Mouse (Mus musculus) embryonic facial prominence, embryonic 12.5 days (tissue): ENCODE data around the gene Gm49380. TPM values are rescaled to one million over a fixed set of nuclear protein-coding genes. Genes with fewer than 3 reads are reported as not detected.

Experiments used
- ATAC-seq: fragments of 200-750 bp; cut with Nextera tagmentation; 2 replicates; pipeline ENCODE4 v1.8.0; 2017; ENCODE audit not compliant: insufficient number of reproducible peaks, insufficient read depth, low FRiP score, low TSS enrichment
- H3K27ac ChIP-seq: fragments of 300-500 bp; sonication (generic); 2 replicates; pipeline ENCODE4 v1.5.1; 2016; ENCODE audit warnings: mild to moderate bottlenecking
- H3K27me3 ChIP-seq: fragments of 300-500 bp; sonication (generic); 2 replicates; pipeline ENCODE4 v1.6.1; 2016; ENCODE audit warnings: mild to moderate bottlenecking, moderate library complexity
- H3K36me3 ChIP-seq: fragments of 300-500 bp; sonication (generic); 2 replicates; pipeline ENCODE4 v1.6.1; 2016; ENCODE audit warnings: mild to moderate bottlenecking
- H3K4me1 ChIP-seq: fragments of 300-500 bp; sonication (generic); 2 replicates; pipeline ENCODE4 v1.6.1; 2016
- H3K4me2 ChIP-seq: fragments of 300-500 bp; sonication (generic); replicated peaks from 2 replicates; pipeline ENCODE4 v1.6.1; 2016; ENCODE audit warnings: mild to moderate bottlenecking, moderate library complexity
- H3K4me3 ChIP-seq: fragments of 300-500 bp; sonication (generic); 2 replicates; pipeline ENCODE4 v1.5.1; 2016; ENCODE audit warnings: mild to moderate bottlenecking
- H3K9ac ChIP-seq: fragments of 300-500 bp; sonication (generic); 2 replicates; pipeline ENCODE4 v1.6.1; 2016; ENCODE audit warnings: mild to moderate bottlenecking, moderate library complexity
- H3K9me3 ChIP-seq: fragments of 300-500 bp; sonication (generic); 2 replicates; pipeline ENCODE4 v1.6.1; 2016; ENCODE audit warnings: mild to moderate bottlenecking, moderate library complexity
- WGBS: fragments of 180-500 bp; shearing (Covaris S2); methylation state at CpG from one replicate; pipeline ENCODE4 v1.1.7; 2016; 5-methylcytosine and 5-hydroxymethylcytosine counted together
- polyA plus RNA-seq: library from polyadenylated mRNA; unstranded; fragments of >200 nt; fragmentation: Nextera tagmentation; extraction: Ambion mirVana; gene quantifications from 2 replicates; pipeline ENCODE4 v1.2.1, GENCODE M21; 2016

The Gm49380 gene
- polyA plus RNA-seq, 1 experiment from 2014 or later: 0.19 TPM

- ATAC-seq: no peak
- peaks cover 25% of the 10 kb centered on the region for H3K4me1 ChIP-seq
- H3K4me2 ChIP-seq: no peak overlapping the region
- peaks cover 31% of the 10 kb centered on the region for H3K27me3 ChIP-seq
- WGBS: 71% methylated on average over 14 of the region's 14 CpGs
- H3K36me3 ChIP-seq: no peaks in the 10 kb centered on the region
- H3K9ac ChIP-seq: no peak overlapping the region
- H3K4me3 ChIP-seq: no peak overlapping the region
- no peaks in the 10 kb centered on the region for H3K9me3 ChIP-seq
- no peak overlapping the region for H3K27ac ChIP-seq
These were observed 65.5 kb downstream of the Gm49380 start for GRCm38 (mm10) chr9:44047571-44048490.

- peaks cover 37% of the 10 kb centered on the region for H3K27me3 ChIP-seq
- H3K27ac ChIP-seq: no peak overlapping the region
- no peak overlapping the region for H3K4me2 ChIP-seq
- H3K4me3 ChIP-seq: no peak overlapping the region
- 56% methylated on average over 6 of the region's 6 CpGs for WGBS
- no peaks in the 10 kb centered on the region for H3K9me3 ChIP-seq
- no peak overlapping the region for H3K9ac ChIP-seq
- no peak for ATAC-seq
- peaks cover 25% of the 10 kb centered on the region for H3K4me1 ChIP-seq
- H3K36me3 ChIP-seq: no peaks in the 10 kb centered on the region
These were observed 66.2 kb downstream of the Gm49380 start for GRCm38 (mm10) chr9:44047071-44047470.

GRCm38 (mm10) chr9:44046426-44046825 is 66.9 kb downstream of the Gm49380 start:
- Histone ChIP-seq H3K9ac (no peak overlapping the region), H3K27me3 (peaks cover 44% of the 10 kb centered on the region), H3K4me3 (no peak overlapping the region), H3K27ac (no peak overlapping the region), H3K4me1 (peaks cover 25% of the 10 kb centered on the region), H3K9me3 (no peaks in the 10 kb centered on the region), H3K4me2 (no peak overlapping the region), H3K36me3 (no peaks in the 10 kb centered on the region)
- ATAC-seq: no peak
- 88% methylated on average over 12 of the region's 12 CpGs for WGBS

GRCm38 (mm10) chr9:44045884-44046272 is 67.4 kb downstream of the Gm49380 start:
- H3K27ac ChIP-seq: no peak overlapping the region
- no peaks in the 10 kb centered on the region for H3K36me3 ChIP-seq
- WGBS: 84% methylated on average over 5 of the region's 5 CpGs
- no peak for ATAC-seq
- H3K27me3 ChIP-seq: peaks cover 47% of the 10 kb centered on the region
- H3K9me3 ChIP-seq: no peaks in the 10 kb centered on the region
- H3K4me2 ChIP-seq: no peak overlapping the region
- no peak overlapping the region for H3K9ac ChIP-seq
- H3K4me1 ChIP-seq: peaks cover 25% of the 10 kb centered on the region
- no peak overlapping the region for H3K4me3 ChIP-seq

- no peaks in the 10 kb centered on the region for H3K9me3 ChIP-seq
- H3K4me1 ChIP-seq: peaks cover 25% of the 10 kb centered on the region
- peaks cover 47% of the 10 kb centered on the region for H3K27me3 ChIP-seq
- no peak overlapping the region for H3K4me2 ChIP-seq
- no peak overlapping the region for H3K4me3 ChIP-seq
- WGBS: 50% methylated on average over 3 of the region's 3 CpGs
- H3K9ac ChIP-seq: no peak overlapping the region
- H3K27ac ChIP-seq: no peak overlapping the region
- ATAC-seq: no peak
- no peaks in the 10 kb centered on the region for H3K36me3 ChIP-seq
These were observed 68.0 kb downstream of the Gm49380 start for GRCm38 (mm10) chr9:44045158-44045883.

- Histone ChIP-seq H3K9ac (no peak overlapping the region), H3K27ac (no peak overlapping the region), H3K4me1 (peaks cover 25% of the 10 kb centered on the region), H3K9me3 (no peaks in the 10 kb centered on the region), H3K4me3 (no peak overlapping the region), H3K4me2 (peak overlapping the region; percentile 55; the same call in 1 of the 2 replicates), H3K27me3 (peaks cover 47% of the 10 kb centered on the region), H3K36me3 (no peaks in the 10 kb centered on the region)
- WGBS: 42% methylated on average over 14 of the region's 14 CpGs
- no peak for ATAC-seq
These were observed 68.7 kb downstream of the Gm49380 start for GRCm38 (mm10) chr9:44044426-44045157.

- H3K36me3 ChIP-seq: no peaks in the 10 kb centered on the region
- peak overlapping the region; percentile 39 for H3K4me3 ChIP-seq
- H3K27ac ChIP-seq: no peak overlapping the region
- H3K9me3 ChIP-seq: no peaks in the 10 kb centered on the region
- WGBS: 2% methylated on average over 22 of the region's 23 CpGs
- peak overlapping the region; percentile 55 for H3K4me2 ChIP-seq
- peaks cover 25% of the 10 kb centered on the region for H3K4me1 ChIP-seq
- peak overlapping the region; percentile 30; the same call in 1 of the 2 replicates for H3K9ac ChIP-seq
- no peak for ATAC-seq
- H3K27me3 ChIP-seq: peaks cover 47% of the 10 kb centered on the region
These were observed 69.4 kb downstream of the Gm49380 start for GRCm38 (mm10) chr9:44043708-44044425.

GRCm38 (mm10) chr9:44042836-44043707 is 70.2 kb downstream of the Gm49380 start, which contains the start of gene Thy1:
Gene Thy1 (plus strand): TSS chr9:44043384.
- WGBS: under 1% methylated on average over 30 of the region's 30 CpGs
- Histone ChIP-seq H3K9ac (peak within 1 kb of the TSS; percentile 30; the same call in 1 of the 2 replicates), H3K9me3 (no peaks in the 10 kb centered on the region), H3K4me1 (peaks cover 22% of the 10 kb centered on the region), H3K27ac (no peak within 1 kb of the TSS), H3K4me3 (peak within 1 kb of the TSS; percentile 39), H3K4me2 (peak within 1 kb of the TSS; percentile 55), H3K27me3 (peaks cover 47% of the 10 kb centered on the region), H3K36me3 (no peaks in the 10 kb centered on the region)
- no peak for ATAC-seq

- H3K27me3 ChIP-seq: peaks cover 47% of the 10 kb centered on the region
- ATAC-seq: no peak
These were observed 71.0 kb downstream of the Gm49380 start for GRCm38 (mm10) chr9:44042396-44042680.

GRCm38 (mm10) chr9:44041511-44042395 is 71.5 kb downstream of the Gm49380 start:
- H3K27ac ChIP-seq: no peak overlapping the region
- peaks cover 11% of the 10 kb centered on the region; the same call in 1 of the 2 replicates for H3K4me1 ChIP-seq
- no peak overlapping the region for H3K9ac ChIP-seq
- H3K9me3 ChIP-seq: no peaks in the 10 kb centered on the region
- WGBS: 67% methylated on average over 7 of the region's 7 CpGs
- peaks cover 47% of the 10 kb centered on the region for H3K27me3 ChIP-seq
- H3K36me3 ChIP-seq: no peaks in the 10 kb centered on the region
- ATAC-seq: no peak
- no peak overlapping the region for H3K4me2 ChIP-seq
- H3K4me3 ChIP-seq: no peak overlapping the region

More at GRCm38 (mm10) chr9:44042396-44042680, 71.0 kb downstream of the Gm49380 start:
- Histone ChIP-seq H3K4me1 (peaks cover 15% of the 10 kb centered on the region), H3K9ac (no peak overlapping the region), H3K4me2 (no peak overlapping the region), H3K9me3 (no peaks in the 10 kb centered on the region), H3K36me3 (no peaks in the 10 kb centered on the region), H3K4me3 (no peak overlapping the region), H3K27ac (no peak overlapping the region)
- WGBS: 71% methylated on average over 1 of the region's 1 CpGs
